Mouse (Mus musculus): ENCODE results near the gene Rasl10b. TPM values are rescaled to one million over a fixed set of nuclear protein-coding genes. Genes with fewer than 3 reads are reported as not detected.

The Rasl10b gene
- total RNA-seq, 2 experiments from 2014 or later: 0.37 to 0.43 TPM

- intact Hi-C loops (cut with DNase I): loop anchor here (10.0 kb wide), 1 partner anchor 372 kb away; no protein-coding TSS in a partner anchor
- no peak for DNase-seq
These were observed 18.0 kb downstream of the Rasl10b start for GRCm38 (mm10) chr11:83426964-83427363.

GRCm38 (mm10) chr11:83429355-83429754, 20.4 kb downstream of the Rasl10b start, which contains the start of gene Gas2l2:
Gene Gas2l2, minus strand, starts transcription at chr11:83429455.
- DNase-seq: no peak
- intact Hi-C loops (cut with DNase I): loop anchor here (10.0 kb wide), 1 partner anchor 375 kb away; no protein-coding TSS in a partner anchor

DNA sequence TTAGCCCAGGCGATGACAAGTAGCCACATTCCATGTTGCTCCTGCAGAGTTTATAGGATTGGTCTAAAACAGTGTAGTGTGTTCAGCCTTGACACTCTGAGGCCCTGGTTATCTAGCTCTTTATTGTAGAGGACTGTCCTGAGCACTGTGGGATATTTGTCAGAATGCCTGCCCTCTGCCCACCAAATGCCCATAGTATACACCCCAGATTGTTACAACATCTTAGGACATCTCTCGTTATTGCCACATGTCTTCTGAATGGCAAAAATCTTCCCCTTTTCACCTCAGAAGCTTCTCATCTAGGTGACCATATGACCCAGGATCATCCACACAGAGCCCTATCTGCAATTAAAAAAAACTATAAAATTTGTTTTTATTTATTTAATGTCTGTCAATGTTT, 23.6 kb downstream of the Rasl10b start:
- intact Hi-C loops (cut with DNase I): no loop called here
- DNase-seq: no peak

- intact Hi-C loops (cut with DNase I): no loop called here
- DNase-seq: no peak
These were observed 28.4 kb downstream of the Rasl10b start, which contains the start of gene 1700020L24Rik for GRCm38 (mm10) chr11:83437377-83437776. Gene 1700020L24Rik, plus strand, starts transcription at chr11:83437677.

GRCm38 (mm10) chr11:83439426-83440060, 30.6 kb downstream of the Rasl10b start:
- intact Hi-C loops (cut with DNase I): loop anchor here (2.0 to 5.0 kb wide), 2 partner anchors 33 to 303 kb away; partner anchors contain the start of gene Taf15
- no peak for DNase-seq

- peak; percentile 79 to 80 for DNase-seq
These were observed 31.4 kb downstream of the Rasl10b start for GRCm38 (mm10) chr11:83440081-83441064.

GRCm38 (mm10) chr11:83441235-83441634, 32.3 kb downstream of the Rasl10b start:
- intact Hi-C loops (cut with DNase I): loop anchor here (2.0 to 5.0 kb wide), 2 partner anchors 32 to 301 kb away; partner anchors contain the start of gene Taf15
- DNase-seq: peak; percentile 40 to 51

More at GRCm38 (mm10) chr11:83440081-83441064, 31.4 kb downstream of the Rasl10b start:
- intact Hi-C loops (cut with DNase I): loop anchor here (2.0 to 5.0 kb wide), 2 partner anchors 32 to 302 kb away; partner anchors contain the start of gene Taf15

GRCm38 (mm10) chr11:83442596-83443267, 33.8 kb downstream of the Rasl10b start:
- peak in 1 of 2 experiments; percentile 68 for DNase-seq
- intact Hi-C loops (cut with DNase I): loop anchor here (5.0 kb wide), 1 partner anchor 300 kb away; no protein-coding TSS in a partner anchor

GRCm38 (mm10) chr11:83443824-83444223, 34.9 kb downstream of the Rasl10b start:
- intact Hi-C loops (cut with DNase I): loop anchor here (5.0 kb wide), 1 partner anchor 298 kb away; no protein-coding TSS in a partner anchor
- DNase-seq: no peak

DNA sequence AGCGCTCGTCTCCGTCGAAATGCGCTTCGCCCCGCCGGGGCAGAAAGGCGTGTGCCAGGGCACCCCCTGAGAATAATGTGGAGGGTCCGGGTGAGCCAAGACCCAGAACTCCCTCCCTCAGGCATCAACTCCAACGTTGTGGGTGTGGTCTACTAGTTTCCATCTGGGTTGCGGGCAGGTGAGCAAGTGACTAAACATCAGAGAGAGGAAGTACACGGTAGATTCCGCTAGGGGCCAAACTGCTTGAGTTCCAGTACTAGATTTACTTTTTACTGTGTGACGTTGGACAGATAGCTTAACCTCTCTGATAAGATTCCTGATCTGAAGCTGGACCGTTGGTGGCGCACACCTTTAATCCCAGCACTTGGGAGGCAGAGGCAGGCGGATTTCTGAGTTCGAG, 36.1 kb downstream of the Rasl10b start:
- DNase-seq: no peak
- intact Hi-C loops (cut with DNase I): no loop called here

GRCm38 (mm10) chr11:83447612-83448011, 38.7 kb downstream of the Rasl10b start:
- intact Hi-C loops (cut with DNase I): no loop called here
- no peak for DNase-seq

- DNase-seq: no peak
- intact Hi-C loops (cut with DNase I): no loop called here
These were observed 39.3 kb downstream of the Rasl10b start for GRCm38 (mm10) chr11:83448021-83448926.

GRCm38 (mm10) chr11:83448927-83449236, 39.9 kb downstream of the Rasl10b start:
- intact Hi-C loops (cut with DNase I): no loop called here
- DNase-seq: no peak

DNA sequence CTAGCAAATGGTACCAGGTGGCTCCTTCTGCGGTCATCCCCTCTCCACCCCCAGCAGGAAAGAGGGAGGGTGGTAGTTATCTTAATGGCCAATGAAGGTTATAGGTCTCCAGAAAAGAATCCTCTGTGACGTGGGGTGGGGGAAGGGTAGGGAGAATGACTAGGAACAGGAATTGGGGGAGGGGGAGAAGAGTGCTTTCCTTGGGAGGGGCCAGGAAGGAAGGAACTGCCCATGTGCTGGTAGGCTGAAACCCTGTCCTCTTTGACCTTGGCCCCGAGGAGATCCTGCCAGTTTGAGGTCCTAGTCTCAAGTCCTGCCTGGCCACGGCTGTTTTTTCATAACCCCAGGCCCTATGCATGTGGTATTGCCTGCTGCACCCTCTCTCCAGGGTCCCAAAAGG, 40.4 kb downstream of the Rasl10b start:
- no peak for DNase-seq
- intact Hi-C loops (cut with DNase I): no loop called here

DNA sequence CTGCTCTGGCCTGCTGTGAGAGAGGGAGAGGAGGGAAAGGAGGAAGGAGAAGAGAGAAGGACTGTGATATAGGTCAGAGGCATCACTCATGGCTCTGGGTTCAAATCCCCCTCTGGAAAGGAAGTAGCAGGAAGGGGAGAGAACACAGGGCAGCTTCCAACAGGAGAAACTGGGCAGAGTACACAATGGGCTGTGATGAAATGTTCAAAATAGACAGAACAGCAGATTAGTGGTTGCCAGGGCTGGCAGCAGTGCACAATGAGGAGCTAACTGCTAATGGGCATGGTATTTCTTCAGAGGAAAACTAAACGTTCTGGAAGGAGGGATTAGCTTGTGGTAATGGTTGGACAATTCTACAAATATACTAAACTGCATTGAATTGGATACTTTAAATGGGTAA, 41.6 kb downstream of the Rasl10b start:
- intact Hi-C loops (cut with DNase I): no loop called here
- DNase-seq: no peak

GRCm38 (mm10) chr11:83451281-83451680, 42.3 kb downstream of the Rasl10b start:
- DNase-seq: no peak
- intact Hi-C loops (cut with DNase I): no loop called here

DNA sequence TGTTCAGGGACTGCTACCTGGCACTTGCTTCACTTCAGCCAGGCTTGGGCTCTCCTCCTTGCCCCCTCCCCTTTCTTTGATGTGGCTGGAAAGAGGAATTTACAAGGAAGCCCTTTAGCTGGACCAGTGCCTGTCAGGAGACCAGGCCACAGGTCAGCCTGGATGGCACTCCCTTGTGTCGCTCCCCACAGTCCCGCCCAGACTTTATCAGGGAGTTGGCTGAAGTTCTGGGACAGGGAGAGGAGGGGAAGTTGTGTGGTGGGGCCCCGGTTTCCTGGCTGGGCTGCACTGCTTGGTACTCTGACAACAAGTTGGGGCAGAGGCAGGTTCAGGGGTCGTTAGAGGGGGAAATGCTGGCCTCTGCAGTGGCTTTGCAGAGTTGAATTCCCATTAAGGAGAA, 45.6 kb downstream of the Rasl10b start:
- intact Hi-C loops (cut with DNase I): no loop called here
- DNase-seq: no peak

DNA sequence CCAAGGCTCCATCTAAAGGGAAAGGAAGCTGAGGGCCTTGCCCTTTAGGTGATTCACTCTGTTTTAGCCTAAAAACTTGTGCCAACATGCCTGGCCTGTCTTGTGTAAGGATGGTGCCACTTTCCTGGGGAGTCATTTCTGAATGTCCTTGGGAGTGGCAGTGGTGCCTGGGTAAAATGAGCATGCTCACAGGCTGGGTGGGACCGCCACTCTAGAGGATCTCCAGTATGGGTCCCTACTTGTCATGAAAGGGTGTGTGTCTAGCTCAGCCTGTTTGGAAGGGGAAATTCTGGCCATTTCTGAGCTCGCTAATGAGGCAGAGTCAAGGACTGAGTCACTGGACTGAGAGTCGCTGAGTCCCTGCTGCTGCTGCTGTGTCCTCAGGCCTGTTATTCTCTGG, 46.7 kb downstream of the Rasl10b start:
- intact Hi-C loops (cut with DNase I): no loop called here
- no peak for DNase-seq

- intact Hi-C loops (cut with DNase I): no loop called here
- DNase-seq: no peak
These were observed 48.3 kb downstream of the Rasl10b start for GRCm38 (mm10) chr11:83457257-83457656.

All from gastrocnemius, postnatal 36 days (tissue).